Mouse (Mus musculus) lung, adult 2 months (tissue): ENCODE data around the gene Hibch. TPM values are rescaled to one million over a fixed set of nuclear protein-coding genes. Genes with fewer than 3 reads are reported as not detected.

Source experiments
- DNase-seq: peaks from one replicate; pipeline ENCODE4 v3.0.0; 2022
- H3K4me1 ChIP-seq: fragments of 200-500 bp; 2 replicates; pipeline ENCODE4 v1.6.1; 2011; ENCODE audit warnings: low read length; ENCODE audit not compliant: control insufficient read depth, insufficient read depth
- H3K4me3 ChIP-seq: fragments of 200-500 bp; replicated peaks from 2 replicates; pipeline ENCODE3; 2011; ENCODE audit warnings: low read depth, mild to moderate bottlenecking, control low read depth, low read length; ENCODE audit errors: extremely low read depth
- CTCF ChIP-seq: fragments of 200-500 bp; IDR thresholded peaks from 2 replicates; pipeline ENCODE4 v1.5.1; 2011; ENCODE audit warnings: mild to moderate bottlenecking, low read length, control low read depth; ENCODE audit not compliant: insufficient read depth
- POLR2A ChIP-seq: fragments of 200-500 bp; IDR thresholded peaks from 2 replicates; pipeline ENCODE4 v1.6.1; 2011; ENCODE audit warnings: low read depth, mild to moderate bottlenecking, control low read depth, low read length, borderline replicate concordance; ENCODE audit errors: extremely low read depth
- WGBS: fragments of 180-500 bp; shearing (Covaris S2); methylation state at CpG from one replicate; pipeline ENCODE4 v1.1.7; 2018; 5-methylcytosine and 5-hydroxymethylcytosine counted together
- polyA plus RNA-seq: library from polyadenylated mRNA; depleted of rRNA; stranded (reverse); fragments of >200 nt; gene quantifications from 2 replicates; pipeline ENCODE4 v1.2.3, GENCODE M21; 2012; rRNA removed

The Hibch gene
- polyA plus RNA-seq, 1 experiment, result 18.3 TPM

DNA sequence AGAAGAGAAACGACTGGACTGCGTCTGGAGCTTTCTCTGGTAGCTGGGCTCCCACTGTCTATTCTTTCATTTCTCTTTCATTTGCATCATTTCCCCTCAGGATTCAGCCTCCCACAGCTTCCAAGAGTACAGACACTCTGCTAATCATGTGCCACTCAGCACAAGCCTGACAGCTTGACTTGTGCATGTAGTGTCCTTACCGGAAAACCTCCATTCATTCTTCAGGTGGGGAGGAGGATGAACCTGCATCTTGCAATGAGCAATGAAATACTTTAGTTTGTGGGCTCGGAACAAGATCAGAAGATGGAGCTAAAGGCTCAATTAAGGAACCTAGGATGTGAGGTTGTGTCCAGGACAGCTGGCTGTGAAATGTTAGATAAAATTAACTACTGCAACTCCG lies 107.4 kb downstream of the Hibch start:
- DNase-seq, result no peak

DNA sequence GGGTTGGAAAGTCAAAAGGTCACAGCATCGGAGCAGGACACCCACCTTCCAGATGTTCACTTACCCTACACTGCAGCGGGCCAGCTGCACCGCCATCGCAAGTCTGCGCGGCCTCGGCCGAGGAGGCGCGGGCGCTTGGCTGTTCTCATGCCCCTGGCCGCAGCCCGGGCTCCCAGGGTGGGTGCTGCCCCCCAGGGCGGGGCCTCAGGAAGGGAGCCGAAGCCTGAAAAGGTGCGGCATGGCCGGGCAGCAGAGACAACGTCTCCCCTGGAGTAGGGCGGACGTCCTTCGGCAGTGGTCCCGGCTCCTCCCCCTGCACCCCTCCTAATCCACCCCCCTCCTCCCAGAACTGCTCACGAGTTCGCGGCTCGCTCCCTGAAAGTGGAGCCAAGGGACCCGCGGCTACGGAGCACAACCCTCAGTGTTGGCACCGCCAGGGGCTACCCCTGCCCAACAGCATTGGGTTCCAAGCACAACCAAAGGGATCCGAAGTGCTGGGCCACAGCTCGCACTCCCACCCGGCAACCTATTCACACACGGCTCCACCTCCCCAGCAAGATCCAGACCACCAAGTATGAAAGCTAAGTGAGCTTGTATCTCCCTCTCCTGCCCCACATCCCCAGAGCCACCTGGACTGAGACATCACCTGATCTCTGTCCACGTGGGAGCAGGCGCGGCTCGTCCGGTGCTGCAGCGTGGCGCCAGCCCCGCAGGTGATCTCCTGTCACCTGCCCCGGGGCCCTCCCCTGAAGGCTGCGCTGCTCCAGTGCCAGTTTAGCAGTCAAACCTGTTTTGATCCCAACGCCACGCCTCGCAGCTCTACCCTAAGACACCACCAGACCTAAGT lies 108.0 kb downstream of the Hibch start:
- DNase-seq, result peak; percentile 25
- TF ChIP-seq CTCF (no peak), POLR2A (no peak)
- peaks cover 3% of the 10 kb centered on the region; the same call in 1 of the 2 replicates for H3K4me1 ChIP-seq
- 3% methylated on average over 46 of the region's 47 CpGs for WGBS
- peak overlapping the region; percentile 29 for H3K4me3 ChIP-seq

More for the DNA sequence above, 107.4 kb downstream of the Hibch start:
- H3K4me3 ChIP-seq, result peak overlapping the region; percentile 29
- H3K4me1 ChIP-seq, result peaks cover 3% of the 10 kb centered on the region; the same call in 1 of the 2 replicates
- WGBS, result 9% methylated on average over 5 of the region's 5 CpGs
- TF ChIP-seq CTCF (no peak), POLR2A (no peak)

DNA sequence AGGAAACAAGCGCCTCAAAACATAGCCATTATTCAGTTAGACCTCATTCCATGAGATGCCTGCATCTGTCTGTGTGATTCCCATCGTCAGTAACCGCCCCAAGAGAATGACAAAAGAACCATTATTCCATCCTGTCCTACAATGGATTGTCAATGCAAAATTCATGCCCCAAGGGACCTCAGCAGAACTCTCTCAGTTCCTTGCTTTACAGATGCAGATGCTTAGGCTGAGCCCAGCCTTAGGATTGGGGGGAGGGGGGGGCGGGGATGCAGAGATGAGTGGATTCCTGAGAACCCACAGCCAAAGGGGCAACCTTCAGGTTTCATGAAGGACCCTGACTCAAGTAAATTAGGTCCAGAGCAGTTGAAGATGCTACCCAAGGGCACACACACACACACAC lies 108.8 kb downstream of the Hibch start:
- DNase-seq, result no peak
- WGBS, result 49% methylated on average over 4 of the region's 4 CpGs
- H3K4me1 ChIP-seq, result peaks cover 3% of the 10 kb centered on the region; the same call in 1 of the 2 replicates
- TF ChIP-seq POLR2A (no peak), CTCF (no peak)
- H3K4me3 ChIP-seq, result no peak overlapping the region

DNA sequence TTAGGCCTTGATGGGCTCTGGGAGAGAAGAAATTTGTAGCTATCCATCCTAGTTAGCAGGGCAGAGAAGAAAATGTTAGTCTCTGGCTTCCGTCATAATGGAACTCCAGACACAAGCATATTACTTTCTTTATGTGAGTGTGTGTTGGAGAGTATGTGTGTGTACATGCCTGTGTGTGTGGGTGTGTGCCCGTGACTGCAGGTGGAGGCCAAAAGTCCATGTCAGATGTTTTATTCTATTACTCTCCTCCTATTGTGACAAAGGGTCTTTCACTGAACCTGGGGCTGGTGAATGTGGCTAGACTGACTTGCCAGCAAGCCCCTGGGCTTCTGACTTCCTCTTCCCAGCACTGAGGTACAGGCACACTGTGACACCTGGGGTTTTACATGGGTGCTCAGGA lies 109.7 kb downstream of the Hibch start:
- DNase-seq, result no peak
- Histone ChIP-seq H3K4me3 (no peak overlapping the region), H3K4me1 (peaks cover 3% of the 10 kb centered on the region; the same call in 1 of the 2 replicates)
- TF ChIP-seq CTCF, result no peak
- TF ChIP-seq POLR2A, result no peak
- WGBS, result 89% methylated on average over 2 of the region's 2 CpGs

DNA sequence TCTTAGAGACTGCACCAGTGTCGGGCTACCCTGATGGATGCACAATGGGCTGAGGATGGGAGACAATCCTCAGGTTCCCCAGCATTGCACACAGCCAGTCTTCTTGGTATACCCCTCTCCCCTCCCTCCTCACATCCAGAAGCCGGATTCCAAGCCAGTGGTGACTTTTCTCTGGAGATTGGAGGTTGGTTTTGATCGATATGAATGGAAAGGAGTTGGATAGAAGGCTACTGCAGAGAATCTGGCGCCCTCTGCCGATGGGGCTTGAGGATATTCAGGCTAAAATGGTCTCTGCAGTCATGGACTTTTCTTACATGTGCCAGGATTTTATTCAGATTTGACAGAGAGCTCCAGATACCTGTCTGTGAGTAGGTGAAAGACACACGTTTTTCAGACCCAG lies 110.4 kb downstream of the Hibch start:
- no peak overlapping the region for H3K4me3 ChIP-seq
- peaks cover 3% of the 10 kb centered on the region; the same call in 1 of the 2 replicates for H3K4me1 ChIP-seq
- DNase-seq, result peak; percentile 34
- WGBS, result 27% methylated on average over 6 of the region's 6 CpGs
- TF ChIP-seq POLR2A (no peak), CTCF (peak; percentile 56)

- no peak overlapping the region for H3K4me3 ChIP-seq
- TF ChIP-seq POLR2A, result no peak
- TF ChIP-seq CTCF, result no peak
- 61% methylated on average over 4 of the region's 4 CpGs for WGBS
- peaks cover 3% of the 10 kb centered on the region; the same call in 1 of the 2 replicates for H3K4me1 ChIP-seq
- no peak for DNase-seq
Observed at GRCm38 (mm10) chr1:52956746-52957145, 112.0 kb downstream of the Hibch start.

DNA sequence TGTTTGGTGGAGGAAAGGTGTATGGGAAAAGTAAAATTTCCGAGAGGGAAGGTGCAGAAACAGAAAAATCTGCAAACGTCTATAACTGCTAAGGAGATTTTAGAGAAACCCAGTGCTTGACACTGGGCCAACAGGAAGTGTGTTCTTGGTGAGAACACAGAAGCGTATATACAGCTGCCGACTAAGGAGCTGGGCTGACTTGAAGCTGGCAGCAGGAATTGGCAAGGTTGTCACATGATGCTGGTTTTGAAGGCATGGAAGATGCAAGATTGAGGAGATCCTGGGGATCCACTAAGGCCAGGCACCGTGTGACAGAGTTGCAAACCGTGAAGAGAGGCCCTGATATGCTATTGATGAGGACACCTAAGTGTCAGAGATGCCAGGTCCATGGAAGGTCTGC lies 115.5 kb downstream of the Hibch start:
- no peak for DNase-seq
- WGBS, result 30% methylated on average over 6 of the region's 6 CpGs
- TF ChIP-seq POLR2A (no peak), CTCF (no peak)
- Histone ChIP-seq H3K4me1 (no peaks in the 10 kb centered on the region), H3K4me3 (no peak overlapping the region)

DNA sequence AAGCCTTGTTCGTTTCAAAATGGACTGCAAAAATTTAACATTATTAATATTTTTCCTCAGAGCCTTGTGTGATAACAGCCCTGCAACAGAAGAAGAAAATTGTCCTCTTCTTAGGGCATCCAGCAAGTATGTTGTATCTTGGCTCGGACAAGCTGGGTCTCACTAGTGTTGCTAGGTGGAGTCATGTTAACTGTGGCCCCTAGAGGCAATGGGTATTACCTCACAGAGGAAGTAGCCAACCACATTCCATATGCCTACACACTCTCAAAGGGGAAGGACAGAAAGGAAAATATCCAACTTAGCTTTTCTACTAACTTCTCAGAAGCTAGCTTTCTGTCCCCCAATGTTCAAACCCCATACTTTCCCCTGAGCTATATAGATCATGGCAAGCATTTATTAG lies 118.4 kb downstream of the Hibch start:
- Histone ChIP-seq H3K4me1 (no peaks in the 10 kb centered on the region), H3K4me3 (no peak overlapping the region)
- TF ChIP-seq POLR2A, result no peak
- no peak for TF ChIP-seq CTCF
- DNase-seq, result no peak
- 63% methylated on average over 2 of the region's 2 CpGs for WGBS

DNA sequence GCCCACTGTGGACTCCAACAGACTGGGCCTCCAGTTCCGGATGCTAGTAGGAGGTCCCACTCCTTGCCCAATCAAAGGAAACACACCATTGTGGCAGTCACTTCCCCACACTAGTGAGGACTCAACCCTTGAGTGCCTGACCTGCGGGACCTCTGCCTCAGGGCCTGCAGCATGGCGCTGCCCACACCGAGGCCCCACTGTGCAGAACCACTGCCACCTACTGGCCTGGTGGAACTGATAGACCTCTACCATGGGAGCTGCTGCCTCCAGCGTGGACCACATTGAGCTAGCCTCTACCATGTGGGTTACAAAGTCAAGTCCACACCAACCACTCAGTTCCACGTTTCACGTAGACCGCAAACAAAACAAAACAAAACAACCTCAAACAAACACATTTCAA lies 119.9 kb downstream of the Hibch start:
- H3K4me3 ChIP-seq, result no peak overlapping the region
- no peak for TF ChIP-seq POLR2A
- no peak for TF ChIP-seq CTCF
- WGBS, result 66% methylated on average over 8 of the region's 8 CpGs
- no peak for DNase-seq
- no peaks in the 10 kb centered on the region for H3K4me1 ChIP-seq

Other genes starting within 250 kb of the Hibch start
- 5.9 and 12.6 TPM in 2 replicates for gene Nemp2, start 214.2 kb upstream of the Hibch start, polyA plus RNA-seq
- gene Mfsd6, start 117.5 kb upstream of the Hibch start, polyA plus RNA-seq, result 18.3 and 23.2 TPM in 2 replicates
- gene Inpp1, start 27.2 kb upstream of the Hibch start, polyA plus RNA-seq, result 7.0 and 9.3 TPM in 2 replicates
- gene 1700019D03Rik, start 175.2 kb downstream of the Hibch start, polyA plus RNA-seq, result 0.42 and 1.4 TPM in 2 replicates
- 0.25 TPM in 1 of 2 replicates, not detected in the other for gene Mstn, start 216.7 kb downstream of the Hibch start, polyA plus RNA-seq